ENCODE assay signal across 9 mouse cellular contexts in the genomic region with DNA sequence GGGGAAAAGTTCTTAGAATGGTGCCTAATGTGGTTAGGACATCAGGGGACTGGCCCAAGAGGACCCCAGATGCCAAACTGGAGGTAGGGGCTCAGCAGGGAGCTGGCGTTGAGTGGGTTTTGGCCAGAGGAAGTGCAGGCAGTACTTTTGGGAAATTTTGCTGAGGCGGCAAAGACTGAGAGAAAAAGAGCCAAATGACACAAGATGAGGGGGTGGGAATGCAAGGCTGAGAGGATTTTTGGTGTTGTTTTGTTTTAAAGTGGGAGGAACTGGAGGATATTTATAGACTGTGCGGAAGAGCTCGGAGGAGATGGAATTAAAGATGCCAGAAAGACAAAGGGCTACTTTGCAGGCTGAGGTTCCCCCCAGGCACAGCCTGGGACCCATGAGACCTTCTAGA. TPM values are rescaled to one million over a fixed set of nuclear protein-coding genes. Genes with fewer than 3 reads are reported as not detected.
A peak's percentile ranks its signal among the peaks of the same experiment; 100 is the strongest.
DNase-seq lines count a peak whose midpoint lies in the region; ATAC-seq lines count a peak whose summit lies in the region.
"Had no signal": no experiment of that assay in that cellular context is flagged by ENCODE, and none has a peak within 500 bp of the region (broad histone marks: within the 10 kb centered on the region; RNA-seq: fewer than 3 reads in every experiment).

No protein-coding gene starts in this region.

- no peak for ATAC-seq in heart, embryonic 15.5 days (replicated peaks; ENCODE audit: insufficient number of reproducible peaks, insufficient read depth, low FRiP score, low read depth)
- ATAC-seq in heart, embryonic 12.5 days (ENCODE audit: insufficient number of reproducible peaks, low FRiP score), result no peak
- ATAC-seq in forebrain, embryonic 12.5 days (ENCODE audit: low FRiP score), result no peak
- ATAC-seq: Patski had no signal

- no peak overlapping the region for H3K4me2 ChIP-seq in heart, embryonic 15.5 days
- no peak overlapping the region for H3K4me2 ChIP-seq in heart, embryonic 12.5 days
- H3K4me2 ChIP-seq in forebrain, embryonic 12.5 days, result no peak overlapping the region

- peak overlapping the region; percentile 88 for H3K27ac ChIP-seq in heart, embryonic 15.5 days
- no peak overlapping the region for H3K27ac ChIP-seq in heart, embryonic 12.5 days (ENCODE audit: poor library complexity, severe bottlenecking)
- no peak overlapping the region for H3K27ac ChIP-seq in forebrain, embryonic 12.5 days

- H3K4me3 ChIP-seq in heart, embryonic 15.5 days, result no peak overlapping the region
- no peak overlapping the region for H3K4me3 ChIP-seq in heart, embryonic 12.5 days
- no peak overlapping the region for H3K4me3 ChIP-seq in forebrain, embryonic 12.5 days (replicated peaks)

- H3K36me3 ChIP-seq in heart, embryonic 15.5 days, result peaks cover 22% of the 10 kb centered on the region
- peaks cover 31% of the 10 kb centered on the region for H3K36me3 ChIP-seq in heart, embryonic 12.5 days
- H3K36me3 ChIP-seq in forebrain, embryonic 12.5 days (replicated peaks), result peaks cover 2% of the 10 kb centered on the region

- H3K9me3 ChIP-seq in heart, embryonic 15.5 days (replicated peaks), result no peaks in the 10 kb centered on the region
- no peaks in the 10 kb centered on the region for H3K9me3 ChIP-seq in heart, embryonic 12.5 days (replicated peaks)
- H3K9me3 ChIP-seq in forebrain, embryonic 12.5 days, result no peaks in the 10 kb centered on the region

- DNase-seq in right cerebral cortex, adult 18-20 months, result peak; percentile 53
- no peak for DNase-seq in right cerebral cortex, postnatal 36 days (ENCODE audit: low spot score in 2 of 2)
- peak; percentile 53 for DNase-seq in kidney, postnatal 10 days
- no peak for DNase-seq in right cerebral cortex, postnatal 25 days
- DNase-seq in right cerebral cortex, postnatal 14 days, result no peak

- no peaks in the 10 kb centered on the region for H3K27me3 ChIP-seq in heart, embryonic 15.5 days
- H3K27me3 ChIP-seq in heart, embryonic 12.5 days (replicated peaks), result no peaks in the 10 kb centered on the region
- no peaks in the 10 kb centered on the region for H3K27me3 ChIP-seq in forebrain, embryonic 12.5 days
- H3K27me3 ChIP-seq: Patski had no signal

- peaks cover 17% of the 10 kb centered on the region for H3K4me1 ChIP-seq in heart, embryonic 15.5 days (replicated peaks)
- H3K4me1 ChIP-seq in heart, embryonic 12.5 days (replicated peaks), result 0 out of 2 replicates have a peak, but pooled peaks cover 5% of the 10 kb centered on the region
- peaks cover 17% of the 10 kb centered on the region for H3K4me1 ChIP-seq in forebrain, embryonic 12.5 days

- no peak overlapping the region for H3K9ac ChIP-seq in heart, embryonic 15.5 days
- H3K9ac ChIP-seq in heart, embryonic 12.5 days, result no peak overlapping the region
- H3K9ac ChIP-seq in forebrain, embryonic 12.5 days, result no peak overlapping the region

- 61% methylated on average over 4 of the region's 4 CpGs for WGBS in heart, embryonic 15.5 days
- WGBS in heart, embryonic 12.5 days, result 71% methylated on average over 4 of the region's 4 CpGs
- 84% methylated on average over 4 of the region's 4 CpGs for WGBS in forebrain, embryonic 12.5 days

RNA-seq across cellular contexts. Expression of a gene that starts 1.4 kb away (rescaled TPM):
- 21.2 and 22.1 TPM in 2 replicates for polyA plus RNA-seq in heart, embryonic 15.5 days (2015; fragmentation: Nextera tagmentation; extraction: Ambion mirVana)
- 30.8 and 32.0 TPM in 2 replicates for polyA plus RNA-seq in heart, embryonic 12.5 days (2016; fragmentation: Nextera tagmentation; extraction: Ambion mirVana)
- 43.1 and 45.3 TPM in 2 replicates for polyA plus RNA-seq in forebrain, embryonic 12.5 days (2016; fragmentation: Nextera tagmentation; extraction: Ambion mirVana)

RNA-seq across cellular contexts. Expression of a gene that starts 1.5 kb away (rescaled TPM):
- polyA plus RNA-seq in heart, embryonic 15.5 days (2015; fragmentation: Nextera tagmentation; extraction: Ambion mirVana), result 0.45 and 0.52 TPM in 2 replicates
- polyA plus RNA-seq in heart, embryonic 12.5 days (2016; fragmentation: Nextera tagmentation; extraction: Ambion mirVana), result 0.37 and 0.40 TPM in 2 replicates
- polyA plus RNA-seq in forebrain, embryonic 12.5 days (2016; fragmentation: Nextera tagmentation; extraction: Ambion mirVana), result 0.62 and 0.80 TPM in 2 replicates

RNA-seq across cellular contexts. Expression of a gene that starts 16.8 kb away (rescaled TPM):
- polyA plus RNA-seq in heart, embryonic 15.5 days (2015; fragmentation: Nextera tagmentation; extraction: Ambion mirVana), result 22.3 and 28.6 TPM in 2 replicates
- polyA plus RNA-seq in heart, embryonic 12.5 days (2016; fragmentation: Nextera tagmentation; extraction: Ambion mirVana), result 23.8 and 24.5 TPM in 2 replicates
- polyA plus RNA-seq in forebrain, embryonic 12.5 days (2016; fragmentation: Nextera tagmentation; extraction: Ambion mirVana), result 25.0 and 25.8 TPM in 2 replicates

Comparison
In these comparisons a context has a peak if more than half of its experiments do, and no peak if none do; other contexts are left out.
1. DNase-seq: peak in right cerebral cortex, adult 18-20 months (single experiment) and kidney, postnatal 10 days (single experiment); none in right cerebral cortex, postnatal 36 days (0 of 2), right cerebral cortex, postnatal 25 days (single experiment) and right cerebral cortex, postnatal 14 days (single experiment).